Mouse (Mus musculus) liver, embryonic 13.5 days (tissue): ENCODE results near the gene Abcc8. TPM values are rescaled to one million over a fixed set of nuclear protein-coding genes. Genes with fewer than 3 reads are reported as not detected.
"Not testable (repeated sequence)": the region's sequence is repeated elsewhere in the genome, so short reads cannot be mapped to it uniquely, and the experiment has no call there.

Experiments used
- ATAC-seq: fragments of 200-750 bp; cut with Nextera tagmentation; 2 replicates; pipeline ENCODE4 v1.8.0; 2017; ENCODE audit warnings: low read depth, mild to moderate bottlenecking, moderate number of reproducible peaks, moderate library complexity
- DNase-seq: peaks from one replicate; pipeline ENCODE4 v3.0.0; 2022
- H3K27ac ChIP-seq: fragments of 300-500 bp; sonication (generic); 2 replicates; pipeline ENCODE4 v1.5.1; 2015; ENCODE audit warnings: moderate library complexity, mild to moderate bottlenecking, inconsistent platforms
- H3K27me3 ChIP-seq: fragments of 300-500 bp; sonication (generic); 2 replicates; pipeline ENCODE4 v1.6.1; 2015; ENCODE audit warnings: mild to moderate bottlenecking, inconsistent platforms
- H3K36me3 ChIP-seq: fragments of 300-500 bp; sonication (generic); 2 replicates; pipeline ENCODE4 v1.6.1; 2015; ENCODE audit warnings: mild to moderate bottlenecking, inconsistent platforms
- H3K4me1 ChIP-seq: fragments of 300-500 bp; sonication (generic); replicated peaks from 2 replicates; pipeline ENCODE4 v1.6.1; 2015; ENCODE audit warnings: inconsistent platforms
- H3K4me2 ChIP-seq: fragments of 300-500 bp; sonication (generic); 2 replicates; pipeline ENCODE4 v1.6.1; 2015; ENCODE audit warnings: inconsistent platforms, mild to moderate bottlenecking, moderate library complexity
- H3K4me3 ChIP-seq: fragments of 300-500 bp; sonication (generic); replicated peaks from 2 replicates; pipeline ENCODE4 v1.5.1; 2015; ENCODE audit warnings: mild to moderate bottlenecking, inconsistent platforms
- H3K9ac ChIP-seq: fragments of 300-500 bp; sonication (generic); 2 replicates; pipeline ENCODE4 v1.6.1; 2015; ENCODE audit warnings: mild to moderate bottlenecking, inconsistent platforms
- H3K9me3 ChIP-seq: fragments of 300-500 bp; sonication (generic); replicated peaks from 2 replicates; pipeline ENCODE4 v1.6.1; 2016; ENCODE audit warnings: inconsistent platforms
- WGBS: fragments of 180-500 bp; shearing (Covaris S2); methylation state at CpG from one replicate; pipeline ENCODE4 v1.1.7; 2015; ENCODE audit not compliant: insufficient replicate concordance; 5-methylcytosine and 5-hydroxymethylcytosine counted together
- polyA plus RNA-seq: library from polyadenylated mRNA; unstranded; fragments of >200 nt; fragmentation: Nextera tagmentation; extraction: Ambion mirVana; gene quantifications from 2 replicates; pipeline ENCODE4 v1.2.1, GENCODE M21; 2015

The Abcc8 gene
- polyA plus RNA-seq, 1 experiment from 2014 or later: 0.24 TPM

DNA sequence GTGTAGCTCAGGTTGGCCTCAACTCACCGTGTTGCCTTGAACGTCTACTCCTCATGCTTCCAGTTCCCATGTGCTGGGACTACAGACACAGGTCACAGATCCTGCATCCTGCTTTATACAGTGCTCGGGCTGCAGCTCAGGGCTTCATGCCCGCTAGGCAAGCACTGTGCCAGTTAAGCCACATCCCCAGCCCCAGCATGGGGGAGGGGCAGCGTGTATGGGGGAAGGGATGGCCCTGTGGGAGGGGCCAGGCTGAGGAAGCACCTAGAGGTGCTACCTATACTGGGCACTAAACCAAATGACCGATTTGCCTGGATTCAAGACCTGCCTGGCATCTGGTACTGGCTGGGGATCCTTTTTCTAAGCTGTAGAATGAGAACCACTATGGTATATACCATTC lies 20.2 kb upstream of the Abcc8 start:
- ATAC-seq (no peak), DNase-seq (no peak)
- Histone ChIP-seq H3K36me3 (no peaks in the 10 kb centered on the region), H3K4me2 (no peak overlapping the region), H3K27me3 (no peaks in the 10 kb centered on the region), H3K9ac (no peak overlapping the region), H3K4me3 (no peak overlapping the region), H3K4me1 (no peaks in the 10 kb centered on the region), H3K27ac (no peak overlapping the region), H3K9me3 (no peaks in the 10 kb centered on the region)
- 48% methylated on average over 6 of the region's 6 CpGs for WGBS

DNA sequence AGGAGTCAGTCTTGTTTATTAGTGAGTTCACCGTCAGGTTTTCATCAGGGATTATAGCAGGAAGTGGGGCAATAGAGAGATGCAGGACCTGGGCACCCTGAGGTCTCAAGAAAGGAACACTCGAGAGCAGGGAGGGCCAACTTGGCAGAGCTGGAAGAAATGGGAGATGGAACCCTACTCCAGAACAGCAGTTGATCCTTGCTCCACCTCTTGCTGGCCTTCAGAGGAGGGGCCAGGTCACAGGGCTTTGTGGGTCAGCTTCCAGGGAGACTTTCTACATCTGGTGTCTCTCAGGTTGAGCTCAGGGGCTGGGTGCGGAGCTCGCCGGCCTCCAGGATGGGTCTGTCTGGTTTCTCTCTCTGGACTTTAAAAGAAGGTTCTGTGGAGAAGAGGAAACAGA lies 15.5 kb upstream of the Abcc8 start:
- Histone ChIP-seq H3K9me3 (no peaks in the 10 kb centered on the region), H3K4me1 (no peaks in the 10 kb centered on the region), H3K9ac (no peak overlapping the region), H3K4me2 (no peak overlapping the region), H3K27me3 (no peaks in the 10 kb centered on the region), H3K4me3 (no peak overlapping the region), H3K27ac (no peak overlapping the region), H3K36me3 (no peaks in the 10 kb centered on the region)
- ATAC-seq: no peak
- WGBS: 58% methylated on average over 5 of the region's 5 CpGs
- DNase-seq: no peak

DNA sequence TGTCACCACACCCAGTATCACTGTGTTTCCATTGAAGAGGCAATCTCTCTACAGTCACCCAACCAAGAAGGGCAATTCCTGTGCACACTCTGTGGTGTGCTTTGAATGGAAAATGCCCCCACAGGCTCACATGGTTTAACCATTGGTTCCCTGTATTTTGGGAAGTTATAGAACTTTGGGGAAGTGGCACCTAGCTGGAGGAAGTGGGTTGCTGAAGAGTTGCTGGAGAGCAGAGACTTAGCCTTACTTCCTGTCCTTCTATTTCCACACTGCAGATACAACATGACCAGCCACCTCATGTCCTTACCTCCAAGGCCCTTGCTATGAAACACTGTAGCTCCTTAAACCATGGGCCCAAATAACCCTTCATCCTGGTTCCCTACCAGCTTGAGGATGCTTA lies 4.4 kb upstream of the Abcc8 start:
- peaks cover 20% of the 10 kb centered on the region for H3K27me3 ChIP-seq
- ATAC-seq: no peak

DNA sequence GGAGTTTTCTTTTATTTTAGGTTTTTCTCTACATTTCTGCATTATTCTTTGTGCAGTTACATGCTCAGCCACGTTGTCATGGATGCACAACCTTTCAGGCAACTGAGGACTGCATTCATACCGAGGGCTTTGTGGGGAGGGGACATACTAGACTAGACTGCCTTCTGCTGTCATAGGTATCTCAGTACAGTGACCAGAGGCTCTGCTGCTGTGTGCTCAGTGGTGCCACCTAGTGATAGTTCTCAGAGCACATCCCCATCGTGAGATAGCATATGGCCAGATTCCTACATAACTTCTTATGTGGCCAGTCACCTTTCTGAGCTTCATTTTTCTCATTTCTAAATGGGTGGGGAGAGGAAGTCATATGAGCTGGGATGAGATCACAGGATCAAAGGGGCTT lies 1.8 kb upstream of the Abcc8 start:
- ATAC-seq: no peak
- Histone ChIP-seq H3K9me3 (no peaks in the 10 kb centered on the region), H3K4me2 (no peak overlapping the region), H3K9ac (no peak overlapping the region), H3K36me3 (no peaks in the 10 kb centered on the region), H3K4me1 (no peaks in the 10 kb centered on the region), H3K27me3 (peaks cover 38% of the 10 kb centered on the region), H3K4me3 (no peak overlapping the region), H3K27ac (no peak overlapping the region)
- WGBS: 4% methylated on average over 3 of the region's 3 CpGs
- no peak for DNase-seq

More for the DNA sequence above, 4.4 kb upstream of the Abcc8 start:
- no peak overlapping the region for H3K4me3 ChIP-seq
- H3K4me2 ChIP-seq: no peak overlapping the region
- no peaks in the 10 kb centered on the region for H3K9me3 ChIP-seq
- H3K27ac ChIP-seq: no peak overlapping the region
- no peak overlapping the region for H3K9ac ChIP-seq
- no peaks in the 10 kb centered on the region for H3K4me1 ChIP-seq
- no peak for DNase-seq
- no peaks in the 10 kb centered on the region for H3K36me3 ChIP-seq

DNA sequence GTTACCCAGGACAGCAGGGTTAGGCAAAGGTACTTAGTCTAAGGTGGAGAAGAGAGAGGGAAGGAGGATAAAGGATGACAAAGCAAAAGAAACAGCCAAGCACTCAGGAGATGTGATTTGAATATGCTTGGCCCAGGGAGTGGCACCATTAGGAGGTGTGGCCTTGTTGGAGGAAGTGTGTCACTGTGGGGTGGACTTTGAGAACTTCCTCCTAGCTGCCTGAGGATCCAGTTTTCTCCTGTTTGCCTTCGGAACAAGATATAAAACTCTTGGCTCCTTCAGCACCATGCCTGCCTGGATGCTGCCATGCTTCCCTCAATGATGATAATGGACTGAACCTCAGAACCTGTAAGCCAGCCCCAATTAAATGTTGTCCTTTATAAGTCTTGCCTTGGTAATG lies 10.9 kb downstream of the Abcc8 start:
- H3K27ac ChIP-seq, H3K36me3 ChIP-seq, H3K4me2 ChIP-seq, H3K4me1 ChIP-seq, H3K9me3 ChIP-seq, DNase-seq, H3K27me3 ChIP-seq, H3K4me3 ChIP-seq, H3K9ac ChIP-seq, ATAC-seq: not testable (repeated sequence)
- WGBS: 37% methylated on average over 1 of the region's 1 CpGs

DNA sequence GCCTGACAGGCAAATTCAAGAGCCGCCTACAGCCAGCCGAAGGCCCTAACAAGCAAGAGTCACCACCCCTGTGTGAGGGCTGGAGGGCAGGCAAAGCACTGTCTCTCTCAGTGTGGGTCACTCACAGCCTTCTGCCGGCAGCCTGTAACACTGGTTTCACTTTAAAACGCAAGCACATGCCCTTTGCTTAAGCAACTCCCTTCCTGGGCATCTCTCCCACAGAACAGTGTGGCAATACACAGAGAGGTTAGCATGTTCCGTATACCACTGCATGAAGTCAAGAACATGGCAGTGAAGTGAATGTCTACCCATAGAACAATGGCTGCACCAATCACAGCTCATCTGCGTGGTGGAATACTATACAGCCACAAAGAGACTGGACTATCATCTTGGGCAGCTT lies 11.4 kb downstream of the Abcc8 start:
- no peaks in the 10 kb centered on the region for H3K36me3 ChIP-seq
- H3K9ac ChIP-seq: no peak overlapping the region
- no peak overlapping the region for H3K27ac ChIP-seq
- ATAC-seq (no peak), DNase-seq (no peak)
- WGBS: 73% methylated on average over 6 of the region's 6 CpGs
- H3K4me2 ChIP-seq: no peak overlapping the region
- no peaks in the 10 kb centered on the region for H3K27me3 ChIP-seq
- no peak overlapping the region for H3K4me3 ChIP-seq
- H3K9me3 ChIP-seq: no peaks in the 10 kb centered on the region
- H3K4me1 ChIP-seq: no peaks in the 10 kb centered on the region

DNA sequence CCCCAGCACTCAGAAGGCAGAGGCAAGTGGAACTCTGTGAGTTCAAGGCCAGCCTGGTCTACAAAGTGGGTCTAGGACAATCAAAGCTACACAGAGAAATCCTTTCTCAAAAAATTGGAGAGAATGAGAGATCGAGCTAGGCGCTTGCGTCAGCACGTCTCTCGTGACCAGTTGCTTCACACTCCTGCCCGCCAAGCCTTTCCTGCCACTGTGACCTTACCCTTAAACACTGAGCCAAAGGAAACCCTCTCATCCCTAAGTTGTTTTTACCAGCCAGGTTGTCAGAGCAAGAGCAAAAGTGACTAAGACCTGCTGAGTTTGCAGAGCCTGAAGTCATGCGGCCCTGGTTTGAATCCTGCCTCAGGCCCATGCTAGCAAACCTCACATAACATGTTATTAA lies 11.9 kb downstream of the Abcc8 start:
- no peaks in the 10 kb centered on the region for H3K27me3 ChIP-seq
- H3K27ac ChIP-seq: no peak overlapping the region
- H3K9ac ChIP-seq: no peak overlapping the region
- H3K4me1 ChIP-seq: no peaks in the 10 kb centered on the region
- WGBS: 79% methylated on average over 7 of the region's 7 CpGs
- DNase-seq (no peak), ATAC-seq (no peak)
- H3K36me3 ChIP-seq: no peaks in the 10 kb centered on the region
- no peak overlapping the region for H3K4me2 ChIP-seq
- H3K4me3 ChIP-seq: no peak overlapping the region
- no peaks in the 10 kb centered on the region for H3K9me3 ChIP-seq

DNA sequence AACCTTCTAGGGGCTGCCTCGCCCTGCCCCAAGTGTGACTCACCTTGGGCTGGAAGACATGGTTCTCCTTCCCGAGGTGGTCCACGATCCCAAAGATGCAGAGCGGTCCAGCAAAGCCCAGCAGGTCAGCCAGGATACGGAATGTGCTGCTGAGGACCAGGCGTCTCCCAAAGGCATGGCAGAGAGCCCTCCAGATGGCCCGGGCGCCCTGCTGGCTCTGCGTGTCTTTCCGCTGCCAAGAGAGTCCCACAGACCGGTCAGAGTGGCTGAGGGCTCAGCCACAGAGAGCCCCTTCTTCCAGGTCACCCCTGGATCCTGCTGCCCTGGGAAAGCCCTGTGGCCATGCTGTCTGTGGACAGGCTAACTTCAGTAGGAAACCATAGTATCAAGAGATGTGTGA lies 14.0 kb downstream of the Abcc8 start:
- no peak overlapping the region for H3K9ac ChIP-seq
- 70% methylated on average over 11 of the region's 11 CpGs for WGBS

DNA sequence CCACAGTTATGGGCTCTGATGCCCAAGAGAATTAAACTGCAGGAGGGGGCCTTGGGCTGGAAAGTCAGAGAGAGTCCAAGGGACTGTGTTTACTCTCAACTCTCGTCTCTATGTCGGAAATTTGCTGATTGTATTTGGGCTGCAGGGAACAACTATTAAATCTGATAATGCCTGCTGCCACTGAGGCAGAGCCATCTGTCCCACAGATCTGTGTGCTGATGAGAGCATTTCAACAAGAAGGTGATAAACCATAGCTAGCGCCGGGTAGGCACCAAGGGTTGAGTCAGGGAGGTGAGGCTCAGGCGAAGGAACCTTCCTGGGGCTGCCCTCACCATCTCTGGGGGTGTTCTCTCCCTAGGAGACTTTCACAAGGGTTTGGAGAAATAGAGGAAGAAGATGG lies 17.1 kb downstream of the Abcc8 start:
- H3K36me3 ChIP-seq: no peaks in the 10 kb centered on the region
- no peak overlapping the region for H3K9ac ChIP-seq
- no peaks in the 10 kb centered on the region for H3K27me3 ChIP-seq
- no peak for ATAC-seq
- H3K9me3 ChIP-seq: no peaks in the 10 kb centered on the region
- H3K4me2 ChIP-seq: no peak overlapping the region
- H3K27ac ChIP-seq: no peak overlapping the region
- DNase-seq: no peak
- H3K4me3 ChIP-seq: no peak overlapping the region
- WGBS: 63% methylated on average over 5 of the region's 5 CpGs
- H3K4me1 ChIP-seq: no peaks in the 10 kb centered on the region

More for the DNA sequence above, 14.0 kb downstream of the Abcc8 start:
- ATAC-seq: no peak
- no peaks in the 10 kb centered on the region for H3K9me3 ChIP-seq
- no peaks in the 10 kb centered on the region for H3K27me3 ChIP-seq
- DNase-seq: no peak
- no peak overlapping the region for H3K27ac ChIP-seq
- H3K4me2 ChIP-seq: no peak overlapping the region
- H3K4me3 ChIP-seq: no peak overlapping the region
- no peaks in the 10 kb centered on the region for H3K4me1 ChIP-seq
- no peaks in the 10 kb centered on the region for H3K36me3 ChIP-seq

DNA sequence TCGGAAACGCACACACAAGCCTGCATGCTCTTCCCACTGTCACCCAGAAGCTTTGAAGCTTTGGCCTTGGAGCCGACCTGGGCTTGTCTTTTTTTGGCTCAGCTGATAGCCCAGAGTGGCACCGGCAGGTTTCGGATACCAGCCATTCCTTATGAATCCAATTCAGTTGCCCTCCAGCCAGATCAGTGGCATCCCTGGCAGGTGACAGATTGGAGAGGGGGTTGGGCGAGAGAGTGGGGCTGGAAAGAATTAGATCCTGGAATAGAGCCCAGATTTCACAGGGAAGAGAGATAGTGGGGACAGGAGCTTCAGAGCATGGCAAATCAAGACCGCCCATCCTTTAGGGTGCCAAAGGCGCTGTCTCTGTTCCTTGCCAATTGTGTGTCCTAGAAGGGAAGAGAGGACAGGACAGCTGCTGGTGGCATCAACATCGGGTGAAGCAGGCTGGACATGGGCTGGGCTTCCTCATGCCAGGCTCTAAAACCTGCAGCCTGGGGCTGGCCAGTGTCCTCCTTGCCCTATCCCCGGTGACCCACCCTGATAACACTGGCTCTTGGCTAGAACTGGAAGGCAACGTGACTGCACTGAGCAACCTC lies 17.6 kb downstream of the Abcc8 start:
- WGBS: 60% methylated on average over 11 of the region's 11 CpGs
- H3K4me3 ChIP-seq: no peak overlapping the region

DNA sequence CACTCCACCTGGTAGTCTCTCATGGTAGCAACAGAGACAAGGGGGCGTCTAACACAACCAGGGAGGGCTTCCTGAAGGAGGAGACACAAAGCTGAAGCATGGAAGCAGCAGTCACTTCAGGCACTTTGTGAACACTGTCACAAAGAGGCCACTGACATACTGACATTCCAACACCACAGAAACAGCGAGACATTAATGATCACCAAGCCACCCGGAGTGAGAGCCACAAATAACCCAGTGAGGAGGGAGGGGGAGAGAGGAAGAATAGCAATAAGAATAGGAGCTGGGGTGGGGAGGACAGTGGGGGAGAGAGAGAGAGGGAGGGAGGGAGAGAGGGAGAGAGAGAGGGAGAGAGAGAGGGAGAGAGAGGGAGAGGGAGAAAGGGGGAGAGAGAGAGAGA lies 18.2 kb downstream of the Abcc8 start:
- H3K36me3 ChIP-seq: no peaks in the 10 kb centered on the region
- H3K27me3 ChIP-seq: no peaks in the 10 kb centered on the region
- H3K27ac ChIP-seq: no peak overlapping the region
- no peak overlapping the region for H3K9ac ChIP-seq
- ATAC-seq (no peak), DNase-seq (no peak)
- 40% methylated on average over 3 of the region's 3 CpGs for WGBS
- H3K4me1 ChIP-seq: no peaks in the 10 kb centered on the region
- H3K4me3 ChIP-seq: no peak overlapping the region
- no peak overlapping the region for H3K4me2 ChIP-seq
- H3K9me3 ChIP-seq: no peaks in the 10 kb centered on the region

More for the DNA sequence above, 17.6 kb downstream of the Abcc8 start:
- H3K4me2 ChIP-seq: no peak overlapping the region
- no peaks in the 10 kb centered on the region for H3K27me3 ChIP-seq
- H3K27ac ChIP-seq: no peak overlapping the region
- no peaks in the 10 kb centered on the region for H3K4me1 ChIP-seq
- H3K36me3 ChIP-seq: no peaks in the 10 kb centered on the region
- no peaks in the 10 kb centered on the region for H3K9me3 ChIP-seq
- H3K9ac ChIP-seq: no peak overlapping the region
- ATAC-seq: no peak
- DNase-seq: no peak

DNA sequence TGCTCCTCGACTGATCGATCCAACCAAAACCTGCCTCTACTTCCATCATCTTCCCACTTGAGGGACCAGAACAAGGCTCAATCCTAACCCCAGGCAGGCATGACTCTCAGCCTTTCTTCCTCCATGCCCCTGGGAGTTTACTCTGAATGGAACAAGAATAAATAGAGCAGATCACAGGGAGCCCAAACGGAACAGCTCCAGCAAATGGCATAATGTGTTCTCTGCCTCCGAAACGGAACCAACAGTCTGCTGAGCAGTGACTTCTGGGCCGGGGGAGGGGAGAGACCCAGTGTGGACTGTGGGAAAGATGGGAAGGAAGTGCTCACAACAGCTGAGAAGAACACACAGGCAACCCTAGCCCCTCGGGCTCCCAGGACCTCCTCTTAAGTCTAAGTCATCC lies 22.1 kb downstream of the Abcc8 start:
- no peak overlapping the region for H3K4me2 ChIP-seq
- no peaks in the 10 kb centered on the region for H3K27me3 ChIP-seq
- no peaks in the 10 kb centered on the region for H3K9me3 ChIP-seq
- ATAC-seq (no peak), DNase-seq (no peak)
- WGBS: 49% methylated on average over 7 of the region's 7 CpGs
- no peak overlapping the region for H3K4me3 ChIP-seq
- no peak overlapping the region for H3K9ac ChIP-seq
- H3K27ac ChIP-seq: no peak overlapping the region
- H3K36me3 ChIP-seq: no peaks in the 10 kb centered on the region
- no peaks in the 10 kb centered on the region for H3K4me1 ChIP-seq
